Mouse (Mus musculus): ENCODE measurements around the gene Shld1.

DNA sequence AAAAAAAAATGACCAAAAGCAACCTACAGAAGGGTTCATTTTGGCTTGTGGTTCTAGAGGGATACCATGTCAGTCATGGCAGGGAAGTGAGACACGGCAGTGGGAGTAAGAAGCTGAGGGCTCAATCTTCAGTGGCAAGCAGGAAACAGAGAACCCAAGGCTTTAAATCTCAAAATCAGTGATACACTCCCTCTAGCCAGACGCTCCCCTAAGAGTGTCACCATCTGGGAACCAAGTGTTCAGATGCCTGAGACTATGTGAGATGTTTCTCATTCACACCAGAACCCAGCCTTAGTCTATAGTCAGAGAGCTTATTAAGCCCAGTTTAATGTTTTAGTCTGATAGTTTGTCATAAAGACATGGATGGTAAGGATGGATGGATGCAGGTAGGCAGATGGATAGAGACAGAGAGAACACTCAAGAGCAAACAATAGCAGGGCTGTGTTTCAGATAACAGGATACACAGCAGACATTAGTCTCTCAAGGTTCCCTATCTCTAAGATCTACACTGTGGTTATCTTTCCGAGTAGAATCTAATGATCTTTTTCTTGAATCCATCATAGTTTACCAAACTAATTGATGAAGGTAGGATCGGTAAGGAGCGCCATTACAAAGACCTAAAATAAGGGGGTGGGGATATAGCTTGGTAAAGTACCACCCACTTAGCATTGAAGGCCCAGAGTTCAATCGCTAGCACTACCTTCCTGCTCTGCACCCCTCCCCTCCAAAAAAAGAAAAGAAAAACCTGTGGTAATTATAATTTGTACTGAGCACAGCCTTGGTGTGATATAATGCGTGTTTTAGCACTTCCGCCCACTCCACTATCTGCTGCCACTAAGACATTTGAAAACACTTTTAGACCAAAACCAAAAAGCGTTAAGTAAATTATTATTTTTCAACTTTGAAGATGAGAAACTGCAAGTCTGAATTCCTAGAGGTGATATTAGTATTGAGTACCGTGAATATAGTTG, 47.2 kb downstream of the Shld1 start:
- TF ChIP-seq CTCF (IDR thresholded peaks at IDR 0.05; ENCODE audit: low read depth, low read length) (no peak), POLR2A (IDR thresholded peaks at IDR 0.05; ENCODE audit: extremely low read depth, insufficient read depth, low read length) (no peak)
